27 mouse cellular contexts compared by ENCODE assay signal in genomic region chr10:41156693-41157092, GRCm38 (mm10).
A peak's percentile ranks its signal among the peaks of the same experiment; 100 is the strongest.
DNase-seq lines count a peak whose midpoint lies in the region; ATAC-seq lines count a peak whose summit lies in the region.
"Had no signal": no experiment of that assay in that cellular context is flagged by ENCODE, and none has a peak within 500 bp of the region (broad histone marks: within the 10 kb centered on the region; RNA-seq: fewer than 3 reads in every experiment).

No protein-coding gene starts in this region.

- intact Hi-C loops in gastrocnemius, postnatal 36 days (cut with DNase I) = no loop called here

- H3K9ac ChIP-seq in limb, embryonic 11.5 days (ENCODE audit: low read length) = no peak overlapping the region
- H3K9ac ChIP-seq in liver, embryonic 13.5 days = no peak overlapping the region
- no peak overlapping the region for H3K9ac ChIP-seq in liver, embryonic 16.5 days (ENCODE audit: low read depth, low read length)
- H3K9ac ChIP-seq: embryonic facial prominence, embryonic 13.5 days; forebrain, postnatal 0 days; hindbrain, embryonic 13.5 days had no signal

- no peaks in the 10 kb centered on the region for H3K9me3 ChIP-seq in limb, embryonic 11.5 days (ENCODE audit: control insufficient read depth, low read length)
- H3K9me3 ChIP-seq in limb, embryonic 10.5 days (replicated peaks) = no peaks in the 10 kb centered on the region
- H3K9me3 ChIP-seq in liver, embryonic 13.5 days (replicated peaks) = no peaks in the 10 kb centered on the region
- H3K9me3 ChIP-seq in liver, embryonic 16.5 days (replicated peaks; ENCODE audit: control insufficient read depth, low read length) = no peaks in the 10 kb centered on the region
- H3K9me3 ChIP-seq: embryonic facial prominence, embryonic 10.5 days; embryonic facial prominence, embryonic 13.5 days; forebrain, embryonic 10.5 days had no signal

- 87% methylated on average over 1 of the region's 1 CpGs for WGBS in limb, embryonic 11.5 days
- 86% methylated on average over 1 of the region's 1 CpGs for WGBS in limb, embryonic 10.5 days
- WGBS in liver, embryonic 13.5 days (ENCODE audit: insufficient replicate concordance) = 4% methylated on average over 1 of the region's 1 CpGs
- WGBS in liver, embryonic 16.5 days (ENCODE audit: insufficient replicate concordance) = 28% methylated on average over 1 of the region's 1 CpGs

- ATAC-seq in limb, embryonic 11.5 days (ENCODE audit: insufficient number of reproducible peaks, low FRiP score, low TSS enrichment, low read depth) = no peak
- peak; percentile 67 for ATAC-seq in liver, embryonic 13.5 days (ENCODE audit: low read depth)
- ATAC-seq in liver, embryonic 16.5 days (ENCODE audit: low read depth) = peak; percentile 65
- no peak for ATAC-seq in megakaryocyte, adult 5-6 weeks (ENCODE audit: poor library complexity, severe bottlenecking)
- ATAC-seq: forebrain, embryonic 14.5 days; forebrain, postnatal 0 days; hindbrain, embryonic 16.5 days had no signal

- H3K4me1 ChIP-seq in limb, embryonic 11.5 days (ENCODE audit: control insufficient read depth, insufficient read depth, low read length) = no peaks in the 10 kb centered on the region
- H3K4me1 ChIP-seq in limb, embryonic 10.5 days = no peaks in the 10 kb centered on the region
- peaks cover 52% of the 10 kb centered on the region for H3K4me1 ChIP-seq in liver, embryonic 13.5 days (replicated peaks)
- peaks cover 10% of the 10 kb centered on the region for H3K4me1 ChIP-seq in liver, embryonic 16.5 days (ENCODE audit: control insufficient read depth, low read depth, low read length)
- H3K4me1 ChIP-seq: embryonic facial prominence, embryonic 10.5 days; embryonic facial prominence, embryonic 13.5 days; forebrain, embryonic 10.5 days had no signal

- DNase-seq in limb, embryonic 11.5 days (ENCODE audit: low spot score) = peak; percentile 3
- DNase-seq in limb, embryonic 10.5 days (ENCODE audit: low spot score) = no peak
- peak; percentile 21 for DNase-seq in c-Kit-positive CD71-positive TER-119-positive erythroid progenitor cells, embryonic 14.5 days (ENCODE audit: low spot score)
- DNase-seq in liver, embryonic 13.5 days = no peak
- no peak for DNase-seq in gastrocnemius, postnatal 36 days
- DNase-seq: adrenal gland, adult 2 months; adrenal gland, postnatal 14 days; B cell, adult 2 months; cerebellum, adult 11-12 months; cerebellum, adult 8-10 months; cerebellum, postnatal 10 days; cerebellum, postnatal 36 days; embryo, embryonic 11 days; forebrain, postnatal 0 days; gastrocnemius, adult 2 months; gastrocnemius, postnatal 14 days; heart, adult 2 months had no signal

- H3K27ac ChIP-seq in limb, embryonic 11.5 days (replicated peaks; ENCODE audit: low read depth, low read length) = no peak overlapping the region
- no peak overlapping the region for H3K27ac ChIP-seq in limb, embryonic 10.5 days
- no peak overlapping the region for H3K27ac ChIP-seq in liver, embryonic 13.5 days
- H3K27ac ChIP-seq in liver, embryonic 16.5 days (ENCODE audit: low read length) = no peak overlapping the region
- H3K27ac ChIP-seq: embryonic facial prominence, embryonic 10.5 days; embryonic facial prominence, embryonic 13.5 days; forebrain, embryonic 10.5 days; gastrocnemius, adult 2 months; heart, adult 2 months; hindbrain, embryonic 13.5 days had no signal

- no peaks in the 10 kb centered on the region for H3K36me3 ChIP-seq in limb, embryonic 11.5 days (ENCODE audit: control insufficient read depth, insufficient read depth, low read length)
- no peaks in the 10 kb centered on the region for H3K36me3 ChIP-seq in limb, embryonic 10.5 days
- no peaks in the 10 kb centered on the region for H3K36me3 ChIP-seq in liver, embryonic 13.5 days
- no peaks in the 10 kb centered on the region for H3K36me3 ChIP-seq in liver, embryonic 16.5 days (ENCODE audit: control insufficient read depth, insufficient read depth)
- H3K36me3 ChIP-seq: embryonic facial prominence, embryonic 10.5 days; embryonic facial prominence, embryonic 13.5 days; forebrain, embryonic 10.5 days; hindbrain, embryonic 13.5 days had no signal

- no peak overlapping the region for H3K4me2 ChIP-seq in limb, embryonic 11.5 days (ENCODE audit: low read depth, severe bottlenecking)
- H3K4me2 ChIP-seq in liver, embryonic 13.5 days = no peak overlapping the region
- H3K4me2 ChIP-seq in liver, embryonic 16.5 days (ENCODE audit: low read depth, low read length) = no peak overlapping the region
- H3K4me2 ChIP-seq: embryonic facial prominence, embryonic 13.5 days; heart, embryonic 11.5 days; hindbrain, embryonic 13.5 days had no signal

- no peak overlapping the region for H3K4me3 ChIP-seq in limb, embryonic 11.5 days (ENCODE audit: low read depth, low read length)
- no peak overlapping the region for H3K4me3 ChIP-seq in limb, embryonic 10.5 days
- no peak overlapping the region for H3K4me3 ChIP-seq in liver, embryonic 13.5 days (replicated peaks)
- H3K4me3 ChIP-seq in liver, embryonic 16.5 days (ENCODE audit: low read depth, low read length) = no peak overlapping the region
- H3K4me3 ChIP-seq: embryonic facial prominence, embryonic 10.5 days; embryonic facial prominence, embryonic 13.5 days; erythroblast, embryonic 14.5 days; forebrain, embryonic 10.5 days; gastrocnemius, adult 2 months; heart, adult 2 months; hindbrain, embryonic 13.5 days had no signal

- H3K27me3 ChIP-seq in limb, embryonic 11.5 days (ENCODE audit: control insufficient read depth, insufficient read depth, low read length) = no peaks in the 10 kb centered on the region
- H3K27me3 ChIP-seq in limb, embryonic 10.5 days (ENCODE audit: low read depth, poor library complexity, severe bottlenecking) = no peaks in the 10 kb centered on the region
- H3K27me3 ChIP-seq in liver, embryonic 13.5 days = no peaks in the 10 kb centered on the region
- no peaks in the 10 kb centered on the region for H3K27me3 ChIP-seq in liver, embryonic 16.5 days (ENCODE audit: control insufficient read depth, insufficient read depth, low read depth, low read length)
- H3K27me3 ChIP-seq: embryonic facial prominence, embryonic 13.5 days; hindbrain, embryonic 13.5 days had no signal

Comparison
In these comparisons a context has a peak if more than half of its experiments do, and no peak if none do; other contexts are left out.
1. DNase-seq: peak in limb, embryonic 11.5 days (single experiment) and c-Kit-positive CD71-positive TER-119-positive erythroid progenitor cells, embryonic 14.5 days (single experiment); none in limb, embryonic 10.5 days (single experiment), liver, embryonic 13.5 days (single experiment) and gastrocnemius, postnatal 36 days (0 of 2).
2. ATAC-seq: peak in liver, embryonic 13.5 days (single experiment) and liver, embryonic 16.5 days (single experiment); none in limb, embryonic 11.5 days (single experiment) and megakaryocyte, adult 5-6 weeks (single experiment).